Mouse (Mus musculus) cortical plate, adult 2 months (tissue): ENCODE measurements around the gene Immp2l. TPM values are rescaled to one million over a fixed set of nuclear protein-coding genes. Genes with fewer than 3 reads are reported as not detected.
A peak's percentile ranks its signal among the peaks of the same experiment; 100 is the strongest.

Experiments
- H3K27ac ChIP-seq: fragments of 200-500 bp; 2 replicates; pipeline ENCODE4 v1.5.1; 2012; ENCODE audit warnings: low read length, control low read depth, inconsistent platforms; ENCODE audit not compliant: insufficient read depth
- H3K4me1 ChIP-seq: fragments of 200-500 bp; 2 replicates; pipeline ENCODE4 v1.6.1; 2011; ENCODE audit warnings: low read length; ENCODE audit not compliant: control insufficient read depth, insufficient read depth
- H3K4me3 ChIP-seq: fragments of 200-500 bp; 2 replicates; pipeline ENCODE4 v1.5.1; 2011; ENCODE audit warnings: mild to moderate bottlenecking, low read length, control low read depth; ENCODE audit not compliant: insufficient read depth
- CTCF ChIP-seq: fragments of 200-500 bp; IDR thresholded peaks from 2 replicates; pipeline ENCODE4 v1.5.1; 2011; ENCODE audit warnings: mild to moderate bottlenecking, control low read depth, low read length; ENCODE audit not compliant: insufficient read depth; ENCODE audit errors: extremely low read depth
- POLR2A ChIP-seq: fragments of 200-500 bp; IDR thresholded peaks from 2 replicates; pipeline ENCODE4 v1.6.1; 2011; ENCODE audit warnings: mild to moderate bottlenecking, low read length, control low read depth; ENCODE audit not compliant: insufficient read depth; ENCODE audit errors: extremely low read depth
- polyA plus RNA-seq: library from polyadenylated mRNA; depleted of rRNA; stranded (reverse); fragments of >200 nt; gene quantifications from 2 replicates; pipeline ENCODE4 v1.2.3, GENCODE M21; 2012

Gene Immp2l
- polyA plus RNA-seq, 1 experiment: 8.0 TPM

DNA sequence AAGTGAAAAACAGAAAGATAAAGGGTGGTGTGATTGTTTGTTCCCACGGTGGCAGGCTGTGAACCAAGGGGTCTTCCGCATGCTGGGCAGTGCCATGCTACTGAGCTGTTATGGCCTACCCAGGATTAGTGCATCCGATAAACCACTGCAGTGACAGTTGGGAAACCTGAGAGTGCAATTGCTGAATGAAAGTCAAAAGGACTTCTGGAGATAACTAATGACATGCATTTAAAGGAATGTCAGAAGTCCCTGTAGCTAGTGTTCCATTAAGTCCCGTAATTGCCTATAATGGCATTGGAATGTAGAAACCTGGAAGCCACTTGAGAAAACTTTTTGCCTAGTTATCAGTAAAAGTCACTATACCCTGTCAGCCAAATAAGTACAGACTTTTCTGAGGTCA is 135.7 kb downstream of the Immp2l start:
- no peak overlapping the region for H3K27ac ChIP-seq
- H3K4me3 ChIP-seq: no peak overlapping the region
- TF ChIP-seq POLR2A (no peak), CTCF (no peak)
- no peaks in the 10 kb centered on the region for H3K4me1 ChIP-seq

DNA sequence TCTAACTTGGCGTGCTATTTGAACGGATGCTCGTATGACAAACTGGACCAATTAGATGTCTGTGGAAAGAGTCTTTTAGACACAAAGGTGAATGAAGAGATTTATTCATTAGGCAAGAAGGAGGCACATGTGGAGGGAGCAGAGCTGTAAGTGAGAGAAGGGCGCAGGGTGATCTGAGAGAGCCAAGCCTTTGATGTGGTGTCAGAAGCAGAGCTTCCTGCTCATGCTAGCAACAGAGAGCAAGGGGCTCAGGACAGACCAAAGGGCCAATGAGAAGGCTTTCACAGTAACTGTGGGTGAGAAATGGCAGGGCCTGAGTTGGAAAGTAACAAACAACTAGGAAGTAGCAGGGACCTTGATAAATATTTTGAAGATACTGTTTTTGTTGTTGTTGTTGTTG is 143.9 kb downstream of the Immp2l start:
- H3K27ac ChIP-seq: no peak overlapping the region
- TF ChIP-seq CTCF (no peak), POLR2A (no peak)
- no peak overlapping the region for H3K4me3 ChIP-seq
- no peaks in the 10 kb centered on the region for H3K4me1 ChIP-seq

DNA sequence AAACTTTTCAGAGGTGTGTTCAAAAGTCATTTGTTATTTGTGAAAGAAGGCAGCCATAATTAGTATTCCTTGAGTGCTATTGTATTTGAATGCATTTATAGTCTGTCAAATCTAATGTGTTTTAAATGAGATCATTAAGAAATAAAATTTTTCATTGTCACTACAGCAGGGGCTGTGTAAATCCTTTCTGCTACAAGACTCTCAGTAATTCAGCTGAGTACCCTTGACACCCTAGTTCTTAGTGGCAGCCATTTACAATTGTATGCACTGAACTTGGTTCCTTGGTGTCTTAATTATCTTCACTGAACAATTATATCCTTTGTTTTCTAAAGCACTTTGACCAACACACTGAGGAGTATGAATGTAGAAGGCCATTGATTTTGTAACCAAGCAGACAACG is 146.2 kb downstream of the Immp2l start:
- TF ChIP-seq POLR2A (no peak), CTCF (no peak)
- H3K4me1 ChIP-seq: no peaks in the 10 kb centered on the region
- H3K4me3 ChIP-seq: no peak overlapping the region
- no peak overlapping the region for H3K27ac ChIP-seq

DNA sequence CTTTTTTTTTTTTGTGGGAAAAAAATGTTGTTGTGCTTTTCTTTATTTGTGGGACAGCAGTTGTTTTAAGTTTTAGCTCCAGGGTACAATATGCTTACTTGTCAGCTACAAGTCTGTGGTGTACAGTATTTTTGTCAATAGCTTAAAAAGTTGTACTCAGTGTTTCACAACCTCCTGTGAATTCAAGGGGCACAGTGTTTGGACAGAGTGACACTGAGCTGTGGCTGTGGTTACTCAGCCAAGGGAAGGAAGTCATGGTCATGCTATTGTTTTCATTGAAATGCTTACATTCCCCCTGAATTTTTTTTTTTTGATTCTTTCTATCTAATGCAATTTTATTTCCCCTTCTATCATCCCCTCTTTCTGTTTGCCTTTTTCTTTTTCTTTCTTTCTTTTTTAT is 159.0 kb downstream of the Immp2l start:
- Histone ChIP-seq H3K4me3 (no peak overlapping the region), H3K4me1 (no peaks in the 10 kb centered on the region), H3K27ac (no peak overlapping the region)
- TF ChIP-seq POLR2A: no peak
- TF ChIP-seq CTCF: no peak

DNA sequence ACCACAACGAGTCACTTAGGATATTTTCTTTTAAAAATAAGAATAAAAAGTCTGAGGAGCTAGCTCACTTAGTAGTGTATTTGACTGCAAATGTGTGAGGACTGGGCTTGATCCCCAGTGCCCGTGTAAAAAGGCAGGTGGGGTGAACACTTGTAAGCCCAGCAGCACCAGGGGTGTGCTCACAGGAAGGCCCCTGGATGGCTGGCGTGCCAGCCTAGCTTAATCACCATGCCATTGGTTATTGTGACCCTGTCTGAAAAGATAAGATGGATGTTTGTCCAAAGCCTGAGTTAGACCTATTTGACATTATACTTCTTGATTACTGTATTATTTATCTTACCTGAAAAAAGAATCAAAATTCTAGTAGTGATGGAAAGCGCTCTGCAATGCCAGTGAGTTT is 161.2 kb downstream of the Immp2l start:
- TF ChIP-seq POLR2A (no peak), CTCF (no peak)
- Histone ChIP-seq H3K4me1 (no peaks in the 10 kb centered on the region), H3K27ac (no peak overlapping the region), H3K4me3 (no peak overlapping the region)

DNA sequence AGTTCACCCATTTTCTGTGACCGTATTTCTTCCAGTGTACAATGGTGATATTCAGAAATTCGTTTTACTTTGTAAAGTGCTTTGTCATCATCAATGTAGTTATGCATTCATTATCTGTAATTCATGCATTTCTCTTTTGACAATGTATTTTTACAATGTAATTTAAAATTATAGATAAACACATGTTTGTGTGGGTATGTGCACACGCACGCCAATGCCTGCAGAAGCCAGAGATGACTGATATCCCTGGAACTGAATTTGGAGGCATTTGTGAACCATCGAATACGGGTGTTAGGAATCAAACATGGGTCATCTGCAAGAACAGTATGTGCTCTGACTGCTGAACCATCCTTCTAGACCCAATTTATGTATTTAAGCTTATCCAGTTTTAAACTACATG is 161.6 kb downstream of the Immp2l start:
- Histone ChIP-seq H3K27ac (no peak overlapping the region), H3K4me3 (no peak overlapping the region), H3K4me1 (no peaks in the 10 kb centered on the region)
- TF ChIP-seq CTCF: no peak

DNA sequence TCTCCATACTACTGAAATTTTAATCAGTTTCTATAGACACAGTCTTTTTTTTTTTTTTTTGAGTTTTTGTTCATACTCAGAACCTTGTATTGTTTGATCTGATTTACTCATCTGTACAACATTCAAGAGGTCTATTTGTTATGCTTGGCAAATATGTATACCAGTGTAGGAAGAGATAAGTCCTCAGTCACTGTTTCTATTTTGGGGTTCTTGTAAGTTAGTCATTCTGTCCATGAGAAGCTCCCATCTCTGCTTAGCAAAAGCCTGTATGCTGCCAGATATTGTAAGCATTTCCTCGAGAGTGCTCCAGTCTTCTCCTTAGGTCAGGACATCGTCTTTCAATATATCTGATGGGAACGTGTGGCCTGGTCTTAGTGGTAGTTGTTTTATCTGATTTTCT is 168.9 kb downstream of the Immp2l start:
- H3K27ac ChIP-seq: no peak overlapping the region
- TF ChIP-seq CTCF: no peak
- TF ChIP-seq POLR2A: no peak
- H3K4me1 ChIP-seq: no peaks in the 10 kb centered on the region
- H3K4me3 ChIP-seq: no peak overlapping the region

DNA sequence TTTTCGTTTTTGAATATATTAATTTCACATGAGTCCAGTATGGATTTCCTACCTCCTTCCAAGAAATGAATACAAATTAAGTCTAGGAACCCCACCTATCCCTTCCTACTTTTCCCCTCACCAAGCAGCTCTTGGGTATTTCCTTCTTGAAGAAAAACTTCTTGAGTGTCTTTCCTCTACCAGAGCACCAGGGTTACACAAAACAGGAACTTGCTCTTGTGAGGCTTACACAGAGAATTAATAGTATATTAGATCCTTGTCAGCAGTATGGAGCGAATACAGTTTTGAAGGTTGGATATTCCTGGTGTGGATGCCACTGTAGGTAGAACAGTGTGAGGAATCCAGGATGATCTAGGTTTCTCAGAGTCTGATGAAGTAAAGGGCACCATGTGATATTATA is 172.5 kb downstream of the Immp2l start:
- no peak for TF ChIP-seq CTCF
- no peak for TF ChIP-seq POLR2A
- no peak overlapping the region for H3K27ac ChIP-seq
- H3K4me1 ChIP-seq: no peaks in the 10 kb centered on the region
- no peak overlapping the region for H3K4me3 ChIP-seq

DNA sequence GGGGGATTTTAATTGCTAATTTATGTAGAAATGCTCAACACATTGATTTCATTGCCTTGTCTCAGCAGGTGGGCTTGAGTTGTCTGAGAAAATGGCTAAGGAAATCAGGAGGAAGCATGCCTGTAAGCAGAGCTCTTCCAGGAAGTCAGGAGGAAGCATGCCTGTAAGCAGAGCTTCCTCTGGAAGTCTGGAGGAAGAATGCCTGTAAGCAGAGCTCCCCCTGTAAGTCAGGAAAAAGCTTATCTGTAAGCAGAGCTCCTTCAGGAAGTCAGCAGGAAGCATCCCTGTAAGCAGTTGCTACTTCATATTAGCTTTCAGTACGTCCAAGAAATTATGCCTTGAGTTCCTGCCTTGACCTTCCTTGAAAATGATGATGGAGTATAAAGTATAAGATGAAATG is 191.3 kb downstream of the Immp2l start:
- H3K4me3 ChIP-seq: no peak overlapping the region
- TF ChIP-seq CTCF (no peak), POLR2A (no peak)
- H3K27ac ChIP-seq: no peak overlapping the region
- H3K4me1 ChIP-seq: no peaks in the 10 kb centered on the region

DNA sequence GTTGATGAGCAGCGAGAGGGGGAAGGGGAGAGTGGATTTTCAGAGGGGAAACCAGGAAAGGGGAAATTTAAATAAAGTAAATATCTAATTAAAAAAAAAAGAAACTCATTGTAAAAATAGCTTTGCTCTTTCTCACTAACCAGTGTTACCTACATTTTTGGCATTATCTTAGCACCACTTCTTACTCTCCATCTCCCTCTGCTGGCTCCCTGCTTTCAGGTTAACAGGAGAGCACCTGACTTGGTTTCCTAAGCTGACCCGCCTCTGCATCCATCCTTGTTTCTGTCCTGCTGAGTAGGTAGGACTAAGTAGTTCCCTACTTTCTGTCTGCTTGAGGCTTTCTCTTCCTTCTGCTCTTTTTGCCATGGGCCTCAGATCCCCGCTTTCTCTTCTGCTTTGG is 198.0 kb downstream of the Immp2l start:
- H3K4me3 ChIP-seq: no peak overlapping the region
- H3K4me1 ChIP-seq: no peaks in the 10 kb centered on the region
- no peak overlapping the region for H3K27ac ChIP-seq
- TF ChIP-seq POLR2A (no peak), CTCF (0 out of 2 replicates have a peak, but pooled peaks have one; percentile 10)

DNA sequence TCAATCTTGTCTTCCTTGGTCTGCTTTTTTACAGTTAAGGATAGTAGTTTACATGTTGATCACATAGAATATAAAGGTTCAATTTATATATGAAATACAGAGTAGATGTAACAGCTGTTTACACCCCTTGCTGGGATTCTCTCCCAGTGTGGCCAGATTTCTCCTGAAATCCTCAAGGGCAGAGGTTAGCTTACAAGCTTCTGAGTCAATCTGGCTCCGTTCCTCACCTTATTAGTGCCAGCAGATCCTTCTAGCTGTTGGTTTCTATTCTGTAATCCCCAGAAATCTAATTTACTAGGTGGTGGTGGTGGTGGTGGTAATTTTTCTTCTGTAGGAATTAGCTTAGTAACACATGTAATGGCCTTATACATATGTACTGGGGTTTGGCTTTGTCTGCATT is 199.8 kb downstream of the Immp2l start:
- Histone ChIP-seq H3K27ac (no peak overlapping the region), H3K4me3 (no peak overlapping the region)
- TF ChIP-seq POLR2A: no peak
- no peak for TF ChIP-seq CTCF

More for the DNA sequence above, 199.8 kb downstream of the Immp2l start:
- H3K4me1 ChIP-seq: no peaks in the 10 kb centered on the region
